Mouse (Mus musculus) lung, postnatal 25 days (tissue): ENCODE results near the gene Stpg4.

Experiments used
- DNase-seq: peaks from one replicate; pipeline ENCODE4 v3.0.0; 2022; ENCODE audit warnings: low spot score

The Stpg4 gene

DNA sequence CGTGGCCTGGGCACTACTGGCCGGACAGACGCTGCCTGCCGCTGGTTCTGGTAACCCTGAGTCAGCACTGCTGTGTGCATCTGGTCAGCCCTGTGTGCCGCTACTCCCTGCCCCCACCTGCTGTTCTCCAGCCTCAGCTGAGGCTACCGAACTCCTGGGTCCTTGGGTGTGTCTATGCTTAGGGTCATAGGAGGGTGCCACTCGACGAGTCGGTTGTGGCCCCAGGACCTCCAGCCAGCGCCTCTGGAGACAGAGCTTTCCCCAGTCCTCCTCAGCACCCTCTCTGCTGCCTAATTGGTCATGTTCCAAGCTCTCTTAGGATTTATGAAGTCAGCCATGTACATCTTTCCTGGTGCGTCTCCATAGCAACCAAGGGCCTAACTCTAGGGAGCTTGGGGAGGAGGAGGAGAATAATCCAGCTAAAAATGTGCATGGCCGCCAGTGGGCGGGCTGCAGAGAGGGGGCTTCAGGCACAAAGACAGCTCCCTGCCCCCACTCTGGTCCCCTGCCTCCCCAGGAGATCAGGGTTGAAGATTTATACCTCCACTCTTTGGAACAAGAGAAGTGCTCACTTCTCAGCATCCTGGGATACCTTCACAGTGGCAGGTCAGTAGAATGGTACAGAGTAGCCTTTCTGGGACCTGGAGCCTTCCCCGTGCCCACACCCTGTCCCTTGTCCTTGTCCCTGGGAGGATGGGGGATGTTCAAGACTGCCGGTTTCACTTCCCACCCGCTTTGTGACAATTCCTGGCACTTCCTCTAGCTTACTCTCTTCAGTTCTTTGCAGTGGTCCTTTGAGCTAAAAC is 49.0 kb downstream of the Stpg4 start:
- no peak for DNase-seq

DNA sequence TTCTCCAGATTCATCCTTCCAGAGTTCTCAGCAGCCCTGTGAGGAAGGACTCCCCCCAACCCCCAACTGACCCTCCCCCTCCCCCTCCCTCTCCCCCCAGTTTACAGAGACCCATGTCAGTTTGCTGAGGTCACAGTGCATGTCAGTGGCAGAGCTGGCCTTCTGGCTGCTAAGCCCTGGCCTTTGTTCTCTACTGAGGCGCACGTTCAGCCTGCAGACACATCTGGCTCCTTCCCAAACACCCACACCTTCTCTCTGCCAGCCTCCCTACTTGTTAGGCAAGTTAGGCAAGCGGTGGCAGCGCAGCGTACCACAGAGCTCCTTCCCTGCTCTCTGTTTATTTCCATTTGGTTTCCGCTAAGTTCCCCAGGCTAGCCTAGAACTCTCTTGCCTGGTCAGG is 50.0 kb downstream of the Stpg4 start:
- peak; percentile 69 for DNase-seq

DNA sequence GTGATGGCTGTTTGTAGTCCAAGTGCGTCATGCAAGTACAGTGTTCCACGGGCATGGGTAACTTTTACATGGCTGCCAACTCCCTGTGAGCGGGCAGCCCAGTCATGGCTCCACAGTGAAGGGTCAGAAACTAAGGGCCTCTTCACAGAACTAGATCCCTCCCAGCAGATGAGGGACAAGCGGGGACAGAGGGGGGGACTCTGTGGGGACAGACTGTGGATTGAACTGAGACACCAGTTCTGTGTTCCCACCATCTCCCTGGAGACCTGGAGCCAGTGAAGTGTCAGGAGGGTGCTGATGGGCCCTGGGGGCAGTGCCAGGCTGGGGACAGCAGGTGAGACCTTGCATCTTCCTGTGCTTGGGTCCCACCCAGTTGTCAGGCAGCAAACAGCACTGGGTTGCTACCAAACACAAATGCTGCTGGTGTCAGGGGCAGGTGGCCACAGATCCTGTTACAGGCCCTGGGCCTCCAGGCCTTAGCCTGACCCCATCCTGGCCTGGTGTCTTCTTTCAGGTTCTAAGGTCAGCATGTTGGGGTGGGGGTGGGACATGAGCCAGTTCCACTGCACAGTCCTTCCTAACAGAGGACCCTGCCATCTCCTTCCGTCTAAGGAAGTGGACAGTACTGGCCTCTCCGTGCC is 50.6 kb downstream of the Stpg4 start:
- DNase-seq, result no peak

DNA sequence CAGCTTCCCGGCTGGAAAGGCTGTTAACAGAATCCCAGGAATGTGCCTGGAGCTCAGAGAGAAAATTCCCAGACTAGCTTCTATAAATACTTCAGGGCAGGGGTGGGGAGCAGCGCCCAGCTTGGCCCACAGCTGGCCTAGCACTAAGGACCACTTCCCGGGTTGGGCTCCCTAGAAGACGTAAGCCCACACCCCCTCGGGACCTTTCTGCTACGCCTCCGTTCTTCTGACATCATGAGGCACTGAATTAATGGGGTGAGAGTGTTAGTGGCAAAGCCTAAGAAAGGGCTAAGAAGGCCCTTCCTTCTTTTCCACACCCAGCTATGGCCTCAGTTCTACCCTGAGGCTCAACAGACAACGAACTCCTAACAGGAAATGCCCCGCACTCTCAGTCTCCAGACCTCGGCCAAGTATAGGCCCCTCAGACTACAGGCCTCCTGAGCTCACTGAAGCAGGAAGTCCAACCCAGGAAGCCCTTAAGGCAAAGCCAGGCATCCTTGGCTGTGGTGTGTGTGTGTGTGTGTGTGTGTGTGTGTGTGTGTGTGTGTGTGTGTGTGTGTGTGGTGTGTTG is 51.5 kb downstream of the Stpg4 start:
- peak; percentile 43 for DNase-seq

DNA sequence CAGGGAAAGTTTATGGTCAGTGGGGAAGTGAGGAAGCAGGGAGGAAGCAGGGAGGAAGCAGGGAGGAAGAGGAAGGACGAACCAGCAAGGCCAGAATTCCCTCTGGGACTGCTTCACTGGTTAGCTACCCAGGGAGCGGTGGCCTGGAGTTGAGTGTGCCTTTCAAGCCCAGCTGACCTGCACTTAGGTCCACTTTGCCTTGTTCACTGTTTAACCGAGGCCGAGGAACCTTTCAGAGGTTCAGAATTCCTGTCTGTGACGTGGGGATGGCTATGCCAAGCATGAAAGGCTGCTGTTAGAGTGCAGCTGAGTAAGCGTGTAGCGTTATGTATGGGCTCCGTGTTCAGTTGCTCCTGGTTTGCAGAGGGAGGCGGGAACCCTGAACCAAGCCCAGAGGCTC is 54.2 kb downstream of the Stpg4 start:
- no peak for DNase-seq

DNA sequence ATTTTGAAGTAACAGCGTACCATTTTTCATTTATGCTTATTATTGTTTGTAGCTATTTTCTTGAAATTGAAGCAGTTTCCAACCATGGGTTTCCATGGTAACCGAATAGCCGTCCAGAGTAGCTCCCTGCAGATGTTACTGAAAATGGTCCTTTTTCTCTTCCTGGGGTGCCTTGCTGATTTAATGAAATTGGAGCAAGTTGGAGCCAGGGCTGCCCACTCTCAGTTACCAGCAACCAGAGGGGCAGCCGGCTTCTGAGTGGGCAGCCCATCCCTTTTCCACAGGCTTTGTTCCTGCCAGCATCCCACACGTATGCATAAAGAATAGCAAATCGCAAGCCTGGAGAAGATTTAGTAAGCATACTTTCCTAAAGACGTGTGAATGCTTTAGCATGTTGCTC is 55.4 kb downstream of the Stpg4 start:
- DNase-seq, result no peak

DNA sequence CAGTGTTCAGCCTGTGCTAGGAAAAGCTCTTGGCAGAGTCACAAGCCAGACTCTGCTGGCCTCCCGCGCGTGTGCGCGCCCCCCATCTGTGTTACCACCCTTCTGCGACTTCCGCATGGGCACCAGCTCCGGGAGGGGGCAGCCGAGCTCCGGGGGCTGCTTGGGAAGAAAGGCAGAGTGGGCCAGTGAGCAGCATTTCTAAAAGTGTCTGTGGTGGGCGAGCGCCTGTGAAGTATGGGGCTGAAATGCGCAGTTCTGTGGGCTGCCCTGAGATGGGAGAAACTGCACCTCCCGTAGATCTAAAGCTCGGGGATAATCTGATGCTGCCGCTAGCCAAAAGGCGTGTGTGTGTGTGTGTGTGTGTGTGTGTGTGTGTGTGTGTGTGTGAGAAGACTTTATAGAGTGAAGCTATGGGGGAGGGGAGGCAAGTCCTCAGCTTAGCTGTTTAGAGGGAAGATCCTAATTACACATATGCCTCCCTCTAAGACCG is 58.2 kb downstream of the Stpg4 start:
- DNase-seq, result no peak

DNA sequence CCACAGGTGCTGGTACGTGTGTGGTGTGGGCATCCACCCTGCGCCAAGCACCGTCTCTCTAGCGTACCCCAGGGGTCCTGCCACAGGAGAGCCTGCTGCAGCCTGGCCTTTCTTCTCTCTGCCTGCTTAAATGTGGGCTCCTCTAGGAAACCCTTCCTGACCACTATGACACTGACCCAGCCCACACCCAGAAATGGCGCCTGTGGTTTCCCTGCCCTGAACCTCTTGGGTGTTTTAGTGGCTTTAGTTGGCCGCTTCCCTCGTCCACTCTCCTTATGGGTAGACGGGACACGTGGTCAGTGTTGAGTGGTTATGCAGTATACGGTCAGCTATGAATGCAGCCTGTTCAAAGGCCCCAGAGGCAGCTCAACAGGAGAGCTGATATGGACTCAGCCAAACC is 59.1 kb downstream of the Stpg4 start:
- DNase-seq, result no peak

DNA sequence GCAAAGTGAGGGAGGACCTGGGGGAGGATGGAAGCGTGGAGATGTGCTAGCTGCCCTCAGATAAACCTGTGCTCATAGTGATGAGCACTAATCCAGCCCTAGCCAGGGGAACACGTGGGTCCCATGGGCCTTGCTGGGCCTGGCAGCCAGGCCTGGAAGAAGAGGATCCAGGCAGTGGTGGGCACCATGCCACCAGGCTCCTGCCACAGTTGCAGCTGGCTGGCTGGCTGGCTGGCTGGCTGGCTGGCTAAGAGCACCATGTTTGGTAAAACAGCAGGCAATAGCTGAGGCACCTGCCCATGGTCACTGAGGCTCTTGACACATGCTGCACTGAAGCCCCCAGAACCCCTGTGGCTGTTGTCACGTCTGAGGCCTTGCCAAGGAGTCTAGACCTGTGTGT is 59.9 kb downstream of the Stpg4 start:
- DNase-seq, result no peak

DNA sequence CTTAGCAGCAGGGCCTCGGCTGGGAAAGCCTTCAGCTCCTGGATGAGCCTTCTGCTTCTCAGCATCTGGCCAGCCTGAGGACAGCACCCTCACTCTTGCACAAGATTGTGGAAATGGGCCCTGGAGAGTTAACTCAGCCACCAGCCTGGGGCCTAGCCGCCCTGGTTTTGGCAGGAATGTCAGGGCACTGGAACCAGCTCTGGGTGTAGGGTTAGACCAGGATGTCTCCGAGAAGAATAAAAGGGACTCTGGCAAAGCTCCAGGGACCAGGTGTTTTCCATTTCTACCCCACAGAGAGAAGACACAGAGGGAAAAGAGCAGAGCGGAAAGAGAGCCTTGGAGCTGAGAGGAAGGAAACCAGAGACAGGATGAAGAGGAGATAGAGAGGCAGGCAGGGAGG is 60.3 kb downstream of the Stpg4 start:
- DNase-seq, result no peak

DNA sequence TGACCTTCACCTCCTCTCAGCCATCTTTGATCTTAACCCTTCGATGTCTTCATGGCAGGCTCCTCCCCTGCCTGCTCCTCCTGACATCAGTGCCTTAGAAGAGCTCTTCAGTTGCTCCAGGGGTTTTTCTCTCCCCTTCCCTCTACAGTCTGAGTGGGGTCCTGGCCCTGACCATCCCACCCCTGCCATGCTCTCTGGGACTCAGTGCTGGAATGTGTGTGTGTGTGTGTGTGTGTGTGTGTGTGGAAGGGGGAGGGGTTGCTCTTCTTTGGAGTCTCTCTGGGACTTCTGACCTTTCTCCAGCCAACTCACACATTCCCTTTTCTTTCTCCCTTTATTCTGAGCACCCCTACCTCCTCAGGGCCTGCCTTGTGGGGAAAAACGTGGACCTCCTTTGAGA is 61.0 kb downstream of the Stpg4 start:
- no peak for DNase-seq

DNA sequence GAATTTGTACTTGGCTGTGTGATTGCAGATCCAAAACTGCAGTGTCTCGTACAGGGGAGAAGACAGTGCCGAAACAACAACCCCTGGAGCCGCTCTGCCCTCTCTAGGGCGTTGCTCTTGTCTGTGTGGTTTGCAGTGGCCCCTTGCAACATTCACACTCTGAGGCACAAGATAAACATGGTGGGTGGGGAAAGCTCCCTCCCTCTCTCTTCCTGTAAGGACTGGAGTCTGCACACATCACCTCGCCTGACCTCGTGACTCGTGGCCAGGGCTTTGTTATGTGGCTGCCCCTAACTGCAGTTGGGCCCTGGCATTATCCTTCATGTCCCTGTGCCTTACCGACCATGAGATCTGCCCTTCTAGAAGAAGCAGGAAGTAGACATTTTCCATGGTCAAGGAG is 62.3 kb downstream of the Stpg4 start:
- peak; percentile 70 for DNase-seq

DNA sequence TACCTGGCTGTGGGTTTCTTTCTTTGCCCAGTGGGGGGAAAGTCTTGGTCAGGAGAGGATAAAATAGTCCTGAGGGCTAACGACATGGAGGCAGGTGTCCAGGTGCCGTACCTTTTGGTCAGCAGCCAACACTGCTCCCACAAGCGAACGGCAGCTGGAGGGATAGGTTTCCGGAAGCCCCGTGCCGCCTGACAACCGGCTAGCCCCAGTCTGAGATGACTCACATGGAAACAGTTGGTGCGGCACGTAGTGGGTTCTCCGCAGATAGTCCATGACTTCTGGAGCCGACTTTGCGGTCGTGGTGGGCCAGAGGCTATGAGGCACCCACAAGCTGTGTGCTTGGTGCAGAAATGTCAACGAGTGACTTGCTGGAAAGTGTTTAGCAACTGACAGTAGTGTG is 63.4 kb downstream of the Stpg4 start:
- no peak for DNase-seq

DNA sequence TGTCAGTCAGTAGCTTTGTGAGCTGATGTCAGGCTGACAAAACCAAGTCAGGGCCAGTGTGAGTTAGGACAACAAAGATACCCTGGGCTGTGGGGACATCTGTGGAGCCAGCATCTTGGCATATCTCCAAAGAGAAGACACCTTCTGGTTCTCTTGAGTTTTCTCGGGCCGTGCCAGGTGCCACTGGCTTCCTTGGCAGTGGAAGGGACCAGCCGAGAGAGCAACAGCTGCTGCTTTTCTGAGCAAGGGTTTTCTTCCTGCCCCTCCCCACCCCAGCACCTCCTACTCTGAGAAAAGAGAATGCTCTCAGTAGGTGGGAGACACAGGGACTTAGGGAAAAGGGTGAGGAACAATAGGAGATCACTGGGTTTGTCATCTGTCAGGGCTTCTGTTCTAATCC is 66.4 kb downstream of the Stpg4 start:
- no peak for DNase-seq

DNA sequence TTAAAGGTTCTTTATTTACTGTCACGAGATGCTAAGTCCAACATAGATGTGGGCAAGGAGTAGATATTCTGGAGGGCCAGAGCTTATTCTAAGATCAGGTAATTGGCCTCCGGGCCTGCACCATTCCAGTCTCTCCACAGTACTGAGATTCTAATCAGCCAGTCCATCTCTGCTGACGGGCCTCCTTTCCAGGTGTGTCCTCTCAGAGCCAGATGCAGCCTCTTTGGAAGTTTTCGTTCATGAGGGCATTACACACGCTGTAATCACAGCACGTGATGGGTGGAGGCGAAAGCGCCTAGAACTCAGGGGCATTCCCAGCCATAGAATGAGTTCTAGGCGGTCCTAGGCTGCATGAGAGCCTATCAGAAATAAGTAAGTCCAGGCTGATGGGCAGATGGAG is 70.0 kb downstream of the Stpg4 start:
- no peak for DNase-seq

DNA sequence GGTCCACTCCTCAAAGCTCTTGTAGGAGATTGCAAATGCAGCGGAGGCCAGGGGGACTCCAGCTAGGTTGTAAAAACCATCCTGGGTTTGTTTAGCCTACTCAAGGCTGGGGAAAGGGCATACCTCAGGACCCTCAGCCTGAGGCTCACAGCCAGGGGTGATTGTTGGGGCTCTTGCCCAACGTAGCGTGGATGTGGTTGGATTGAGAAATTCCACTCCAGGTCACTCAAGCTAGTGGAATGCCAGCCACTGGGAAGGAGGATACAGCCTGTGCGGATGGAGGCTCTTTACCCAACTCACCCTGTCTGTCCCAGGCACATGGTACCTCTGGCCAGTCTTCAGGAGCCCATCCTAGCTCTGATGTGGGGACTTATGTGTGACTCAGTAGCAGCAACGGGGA is 71.3 kb downstream of the Stpg4 start:
- DNase-seq, result peak; percentile 59

DNA sequence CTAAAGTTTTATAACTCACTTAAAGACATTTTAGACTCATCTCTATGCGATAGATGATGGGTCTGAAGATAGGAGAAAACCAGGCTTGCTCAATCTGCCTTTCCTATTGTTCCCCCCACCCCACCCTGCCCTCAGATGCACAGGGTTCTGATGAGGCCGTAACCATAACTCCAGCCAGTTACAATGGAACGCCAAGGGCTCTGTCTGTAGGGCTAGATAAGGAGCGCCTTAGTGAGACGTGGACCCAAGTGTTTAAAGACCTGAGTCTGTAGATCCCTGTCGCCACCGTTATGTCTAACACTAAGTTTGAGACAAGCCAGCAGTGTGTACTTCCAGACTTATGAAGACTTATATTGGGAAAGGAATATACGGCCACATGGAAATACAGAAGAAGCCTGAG is 72.1 kb downstream of the Stpg4 start:
- DNase-seq, result no peak

DNA sequence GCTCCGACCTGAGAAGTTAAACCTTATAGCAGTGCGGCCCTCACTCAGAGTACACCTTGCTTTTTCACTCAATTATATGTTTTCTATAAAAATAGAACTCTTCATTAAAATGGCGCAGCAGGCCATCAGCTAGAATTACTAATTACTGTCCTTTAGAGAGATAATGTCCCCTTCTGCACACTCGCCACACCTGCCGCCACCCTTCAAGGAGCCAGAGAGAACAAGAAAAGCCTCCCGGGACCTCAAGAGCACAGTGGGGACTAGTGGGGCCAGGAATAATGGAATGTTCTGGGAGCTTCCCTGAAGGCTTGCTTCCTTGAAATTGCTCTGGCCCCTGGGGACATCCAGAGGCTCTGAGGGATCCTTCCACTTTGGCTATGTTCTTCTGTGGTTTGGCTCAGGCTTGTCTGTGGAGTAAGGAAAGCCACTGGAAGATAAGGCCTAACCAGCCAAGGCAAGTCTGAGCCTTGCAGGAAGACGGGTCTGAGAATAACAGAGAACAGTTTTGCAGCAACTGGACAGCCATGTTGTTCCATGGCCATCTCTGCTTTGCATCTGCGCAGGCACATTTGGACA is 73.7 kb downstream of the Stpg4 start:
- no peak for DNase-seq

DNA sequence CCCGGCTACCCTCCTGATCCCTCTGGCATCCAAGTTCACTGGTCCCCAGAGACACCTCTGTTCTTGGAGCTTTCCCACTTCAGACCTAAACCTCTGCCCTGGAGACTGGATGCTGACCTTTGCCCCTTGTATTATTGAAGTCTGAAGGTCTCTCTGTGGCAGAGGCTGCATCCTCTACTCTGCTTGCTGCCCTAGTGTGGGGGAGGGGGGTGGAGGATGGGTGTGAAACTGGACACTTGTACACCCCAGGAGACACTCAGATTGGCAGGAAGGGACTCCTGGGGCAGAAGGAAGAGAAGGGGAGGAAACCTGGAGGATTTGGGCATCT is 74.7 kb downstream of the Stpg4 start:
- DNase-seq, result no peak

DNA sequence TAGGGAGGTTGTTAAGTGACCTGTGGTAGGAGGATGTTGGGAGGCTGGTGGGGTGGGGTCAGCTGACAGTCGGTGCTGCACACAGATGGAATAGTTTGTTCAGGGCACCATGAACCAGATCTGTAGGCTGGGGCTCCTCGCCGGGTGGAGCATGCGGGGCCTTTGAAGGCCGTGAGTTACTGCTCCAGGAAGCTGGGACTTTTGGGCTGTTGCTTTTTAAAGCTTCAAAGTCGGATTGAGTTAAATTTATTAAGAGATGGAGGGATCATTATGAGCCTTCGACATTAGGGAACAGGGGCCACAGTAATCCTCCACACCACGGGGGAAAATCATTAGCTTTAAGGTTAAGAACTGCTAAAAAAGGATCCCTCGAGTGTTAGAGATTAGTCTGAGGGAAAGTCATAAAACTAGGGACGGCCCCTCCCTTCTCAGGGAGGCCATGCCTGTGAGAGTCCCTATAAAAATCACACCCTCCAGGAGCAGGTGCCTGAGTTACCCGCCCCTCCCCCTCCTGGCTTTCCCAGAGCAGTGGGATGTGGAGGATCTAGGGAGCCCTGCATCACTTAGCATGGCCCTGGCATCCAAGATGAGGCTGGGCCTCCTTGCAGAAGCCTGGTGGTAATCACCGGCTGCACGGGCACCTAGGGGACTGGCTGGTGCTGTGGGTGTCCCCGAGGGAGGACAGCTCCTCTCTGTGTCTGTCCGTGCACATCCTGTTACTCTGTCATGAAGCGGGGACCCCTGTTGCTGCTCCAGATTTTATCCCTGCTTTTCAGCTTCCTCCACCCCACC is 75.2 kb downstream of the Stpg4 start:
- no peak for DNase-seq

DNA sequence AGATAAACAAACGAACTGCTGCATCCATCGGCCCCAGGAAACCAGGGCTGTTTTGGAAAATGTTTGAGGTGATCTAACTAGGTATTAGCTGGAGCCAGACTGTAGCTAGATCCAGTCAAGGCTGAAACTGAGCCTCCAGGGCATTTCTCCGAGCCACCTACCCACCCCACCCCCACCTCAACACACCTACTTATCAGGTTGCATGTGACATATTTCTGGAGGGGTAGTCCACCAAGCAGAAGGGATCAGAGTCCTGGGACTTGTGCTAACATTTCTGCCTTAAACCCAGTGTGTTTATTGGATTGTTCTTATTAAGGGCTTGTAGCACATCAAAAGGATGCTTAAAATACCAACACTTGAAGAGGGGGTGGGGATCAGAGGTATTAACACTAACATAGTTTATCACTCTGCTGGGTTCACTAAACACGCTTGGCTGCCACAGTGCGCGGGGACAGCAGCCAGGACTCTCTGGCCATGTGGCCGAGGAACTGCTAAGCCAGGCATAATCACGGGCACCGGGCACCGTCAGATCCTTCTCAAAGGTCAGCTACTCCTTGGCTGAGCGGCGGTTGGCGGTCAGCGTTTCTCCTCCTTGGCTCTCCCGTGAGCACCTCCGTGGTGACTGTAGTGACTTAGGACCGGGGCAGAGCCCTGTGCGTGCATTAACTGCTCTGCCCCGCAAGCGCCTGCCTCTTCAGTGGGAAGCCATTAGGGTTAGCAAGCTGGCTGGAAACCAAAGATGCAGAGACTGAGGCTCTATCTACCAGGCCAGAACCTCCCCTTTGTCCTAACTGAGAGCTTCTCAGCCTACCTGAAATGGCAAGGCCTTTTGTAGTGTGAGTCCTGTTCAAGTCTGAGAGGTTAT is 76.1 kb downstream of the Stpg4 start:
- peak; percentile 60 for DNase-seq
